Mouse (Mus musculus): Measurements from ENCODE around the gene Vps18.

GRCm38 (mm10) chr2:119296756-119297155, 8.2 kb downstream of the Vps18 start:
- no peak for TF ChIP-seq ZNF384 (IDR thresholded peaks at IDR 0.05; ENCODE audit: low read depth, low read length)
- TF ChIP-seq MAFK (IDR thresholded peaks at IDR 0.05; ENCODE audit: insufficient read depth, low read depth, low read length), result no peak
- no peak for TF ChIP-seq HCFC1 (IDR thresholded peaks at IDR 0.05; ENCODE audit: borderline replicate concordance, insufficient read depth, low read length)
- no peak for TF ChIP-seq ZC3H11A (IDR thresholded peaks at IDR 0.05; ENCODE audit: borderline replicate concordance, low read depth, low read length)
- TF ChIP-seq CHD2 (IDR thresholded peaks at IDR 0.05; ENCODE audit: low read depth, low read length), result no peak
